Mouse (Mus musculus): Measurements from ENCODE around the gene Spire2. TPM values are rescaled to one million over a fixed set of nuclear protein-coding genes. Genes with fewer than 3 reads are reported as not detected.

Gene Spire2
- polyA plus RNA-seq, 1 experiment from 2014 or later = 3.1 TPM

DNA sequence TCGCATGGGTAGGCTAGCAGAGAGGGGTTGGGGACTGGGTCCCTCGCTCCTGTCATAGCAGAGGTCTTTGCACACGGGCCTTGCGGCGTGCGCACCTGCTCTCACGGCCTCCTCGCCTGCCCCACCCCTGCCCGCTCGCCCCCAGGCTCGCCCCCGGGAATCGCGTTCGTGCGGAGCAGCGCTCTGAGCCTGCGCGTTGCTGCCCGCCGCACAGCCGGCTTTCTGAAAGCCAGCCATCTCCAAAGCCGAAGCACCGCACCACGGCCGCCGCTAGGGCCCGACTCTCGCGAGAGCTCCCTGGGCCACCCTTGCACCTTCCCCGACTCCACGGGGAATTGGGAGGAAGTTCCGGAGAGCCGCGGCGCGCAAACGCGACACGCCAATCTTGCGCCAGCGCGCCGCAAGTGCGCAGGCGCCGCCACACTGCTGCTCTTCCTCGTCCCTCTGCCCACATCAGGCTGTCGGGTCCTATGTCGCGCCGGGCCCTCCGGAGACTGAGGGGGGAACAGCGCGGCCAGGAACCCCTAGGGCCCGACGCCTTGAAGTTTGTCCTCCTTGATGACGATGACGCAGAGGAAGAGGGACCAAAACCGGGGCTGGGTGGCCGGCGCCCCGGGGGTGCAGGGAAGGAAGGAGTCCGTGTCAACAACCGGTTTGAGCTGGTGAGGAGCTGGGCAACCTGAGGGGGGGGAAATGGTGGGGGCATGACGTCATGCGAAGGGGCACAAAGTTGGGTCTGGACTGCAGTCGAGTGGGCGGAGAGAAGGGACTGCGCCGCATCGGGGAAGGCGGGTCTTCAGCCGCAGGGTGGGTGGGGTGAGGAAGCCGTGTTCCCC lies 41.1 kb downstream of the Spire2 start, which contains the start of gene Tcf25:
Gene Tcf25, plus strand, starts transcription at position 351 of the 836 bp plus-strand sequence.
- H3K4me1 ChIP-seq (ENCODE audit: control insufficient read depth, insufficient read depth, low read length) = no peaks in the 10 kb centered on the region
- H3K36me3 ChIP-seq (replicated peaks; ENCODE audit: control insufficient read depth, insufficient read depth, low read depth, low read length) = no peaks in the 10 kb centered on the region
- H3K9me3 ChIP-seq (replicated peaks; ENCODE audit: control insufficient read depth, low read length) = no peaks in the 10 kb centered on the region
- no peaks in the 10 kb centered on the region for H3K27me3 ChIP-seq (ENCODE audit: control insufficient read depth, insufficient read depth, low read length)
- under 1% methylated on average over 73 of the region's 75 CpGs for WGBS
- H3K4me2 ChIP-seq (ENCODE audit: low read depth, low read length) = peak within 1 kb of the TSS; percentile 61
- H3K9ac ChIP-seq (replicated peaks; ENCODE audit: low read length) = peak within 1 kb of the TSS; percentile 65
- DNase-seq (ENCODE audit: low spot score) = peak; percentile 96
- peak within 1 kb of the TSS; percentile 67 for H3K4me3 ChIP-seq (ENCODE audit: low read depth, low read length)
- ATAC-seq (replicated peaks; ENCODE audit: insufficient number of reproducible peaks, low FRiP score, low TSS enrichment, low read depth) = peak; percentile 91
- peak within 1 kb of the TSS; percentile 80 for H3K27ac ChIP-seq (replicated peaks; ENCODE audit: low read depth, low read length)

DNA sequence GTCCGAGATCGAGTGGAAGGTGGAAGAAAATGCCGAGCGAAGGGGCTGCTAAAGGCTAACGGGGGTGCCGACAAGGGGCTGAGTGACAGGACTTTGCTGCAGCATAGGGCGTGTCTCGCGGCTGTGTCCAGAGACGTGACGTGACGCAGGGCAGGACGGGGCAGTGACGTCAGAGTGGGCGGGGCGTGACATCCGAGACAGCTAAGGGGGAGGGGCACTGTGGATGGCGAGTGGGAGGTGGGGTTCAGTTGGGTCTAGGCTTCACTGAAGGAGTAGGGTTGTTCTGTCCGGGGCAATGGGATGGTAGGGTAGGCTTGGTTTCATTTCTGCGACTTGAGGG lies 41.7 kb downstream of the Spire2 start:
- DNase-seq (ENCODE audit: low spot score) (peak; percentile 95), ATAC-seq (replicated peaks; ENCODE audit: insufficient number of reproducible peaks, low FRiP score, low TSS enrichment, low read depth) (peak; percentile 65)
- Histone ChIP-seq H3K9me3 (replicated peaks; ENCODE audit: control insufficient read depth, low read length) (no peaks in the 10 kb centered on the region), H3K9ac (replicated peaks; ENCODE audit: low read length) (peak overlapping the region; percentile 65), H3K27me3 (ENCODE audit: control insufficient read depth, insufficient read depth, low read length) (no peaks in the 10 kb centered on the region), H3K36me3 (replicated peaks; ENCODE audit: control insufficient read depth, insufficient read depth, low read depth, low read length) (no peaks in the 10 kb centered on the region), H3K4me2 (ENCODE audit: low read depth, low read length) (peak overlapping the region; percentile 61), H3K4me1 (ENCODE audit: control insufficient read depth, insufficient read depth, low read length) (no peaks in the 10 kb centered on the region), H3K4me3 (ENCODE audit: low read depth, low read length) (peak overlapping the region; percentile 67), H3K27ac (replicated peaks; ENCODE audit: low read depth, low read length) (peak overlapping the region; percentile 80)
- WGBS = under 1% methylated on average over 20 of the region's 20 CpGs

DNA sequence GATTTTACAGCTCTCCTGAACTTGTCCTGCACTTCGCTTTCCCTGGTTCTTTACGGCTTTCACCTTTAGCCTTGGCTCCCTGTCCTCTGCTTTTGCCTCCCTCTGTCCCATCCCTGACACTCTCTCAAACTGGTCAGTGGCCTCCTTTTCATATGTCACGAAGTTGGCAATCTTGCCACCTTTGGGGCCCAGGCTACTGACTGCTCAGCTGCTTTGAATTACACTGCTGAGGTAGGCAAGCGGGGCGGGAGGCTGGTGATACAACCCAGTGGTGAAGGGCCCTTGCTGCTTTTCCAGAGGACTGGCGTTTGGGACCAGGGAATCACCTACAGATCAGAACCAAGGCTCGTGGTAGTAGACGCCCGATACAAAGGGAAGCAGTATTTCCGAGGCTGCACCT lies 43.2 kb downstream of the Spire2 start:
- no peak for ATAC-seq (replicated peaks; ENCODE audit: insufficient number of reproducible peaks, low FRiP score, low TSS enrichment, low read depth)
- Histone ChIP-seq H3K9ac (replicated peaks; ENCODE audit: low read length) (no peak overlapping the region), H3K4me1 (ENCODE audit: control insufficient read depth, insufficient read depth, low read length) (no peaks in the 10 kb centered on the region), H3K4me3 (ENCODE audit: low read depth, low read length) (no peak overlapping the region), H3K4me2 (ENCODE audit: low read depth, low read length) (no peak overlapping the region), H3K9me3 (replicated peaks; ENCODE audit: control insufficient read depth, low read length) (no peaks in the 10 kb centered on the region), H3K36me3 (replicated peaks; ENCODE audit: control insufficient read depth, insufficient read depth, low read depth, low read length) (no peaks in the 10 kb centered on the region; the same call in 1 of the 2 replicates), H3K27me3 (ENCODE audit: control insufficient read depth, insufficient read depth, low read length) (no peaks in the 10 kb centered on the region), H3K27ac (replicated peaks; ENCODE audit: low read depth, low read length) (no peak overlapping the region)
- 82% methylated on average over 10 of the region's 10 CpGs for whole genome bisulfite sequencing
- no peak for DNase-seq (ENCODE audit: low spot score)

DNA sequence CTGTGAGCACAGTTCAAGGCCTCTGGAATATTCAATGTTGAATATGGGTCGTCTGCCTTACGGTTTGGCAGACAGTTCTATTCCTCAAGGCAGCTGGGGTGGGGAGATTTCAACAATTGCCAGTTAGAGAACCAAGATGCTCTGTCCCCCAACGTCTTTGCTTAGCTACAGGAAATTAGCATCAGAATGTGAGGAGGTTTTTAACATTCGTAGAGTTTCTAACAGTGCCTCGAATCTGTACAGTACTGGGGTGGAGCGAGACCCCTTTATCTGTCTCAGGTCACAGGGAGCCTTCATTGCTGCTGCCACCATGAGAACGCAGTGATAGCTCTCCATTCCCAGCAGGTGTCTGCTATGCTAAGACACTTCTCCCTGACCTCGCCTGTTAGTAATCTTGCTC lies 43.6 kb downstream of the Spire2 start:
- ATAC-seq (replicated peaks; ENCODE audit: insufficient number of reproducible peaks, low FRiP score, low TSS enrichment, low read depth) (no peak), DNase-seq (ENCODE audit: low spot score) (no peak)
- 71% methylated on average over 8 of the region's 8 CpGs for WGBS
- H3K27me3 ChIP-seq (ENCODE audit: control insufficient read depth, insufficient read depth, low read length) = no peaks in the 10 kb centered on the region
- H3K4me2 ChIP-seq (ENCODE audit: low read depth, low read length) = no peak overlapping the region
- no peaks in the 10 kb centered on the region; the same call in 1 of the 2 replicates for H3K36me3 ChIP-seq (replicated peaks; ENCODE audit: control insufficient read depth, insufficient read depth, low read depth, low read length)
- no peaks in the 10 kb centered on the region for H3K9me3 ChIP-seq (replicated peaks; ENCODE audit: control insufficient read depth, low read length)
- H3K4me1 ChIP-seq (ENCODE audit: control insufficient read depth, insufficient read depth, low read length) = no peaks in the 10 kb centered on the region
- no peak overlapping the region for H3K27ac ChIP-seq (replicated peaks; ENCODE audit: low read depth, low read length)
- no peak overlapping the region for H3K9ac ChIP-seq (replicated peaks; ENCODE audit: low read length)
- no peak overlapping the region for H3K4me3 ChIP-seq (ENCODE audit: low read depth, low read length)

DNA sequence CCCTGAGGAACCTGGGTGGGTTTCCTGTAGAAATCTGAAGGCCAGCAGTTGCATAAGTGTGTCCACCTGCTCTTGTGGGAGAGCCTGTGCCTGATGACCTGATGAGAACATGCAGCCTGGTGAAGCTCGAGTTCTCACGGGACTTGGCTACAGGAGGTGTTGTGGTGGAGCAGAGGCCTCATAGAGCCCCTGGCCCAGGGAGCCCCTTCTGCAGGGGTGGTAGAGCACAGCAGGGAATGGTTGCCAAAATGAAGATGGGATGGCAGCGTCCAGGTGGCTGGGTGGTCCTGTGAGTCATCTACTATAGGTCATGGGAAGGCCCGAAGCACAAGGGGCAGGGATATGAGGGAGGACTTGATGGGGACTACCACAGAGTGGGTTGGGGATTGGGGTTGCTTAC lies 49.2 kb downstream of the Spire2 start:
- Histone ChIP-seq H3K9me3 (replicated peaks; ENCODE audit: control insufficient read depth, low read length) (no peaks in the 10 kb centered on the region), H3K36me3 (replicated peaks; ENCODE audit: control insufficient read depth, insufficient read depth, low read depth, low read length) (peaks cover 8% of the 10 kb centered on the region), H3K4me1 (ENCODE audit: control insufficient read depth, insufficient read depth, low read length) (no peaks in the 10 kb centered on the region), H3K9ac (replicated peaks; ENCODE audit: low read length) (no peak overlapping the region), H3K27me3 (ENCODE audit: control insufficient read depth, insufficient read depth, low read length) (no peaks in the 10 kb centered on the region), H3K4me2 (ENCODE audit: low read depth, low read length) (no peak overlapping the region), H3K27ac (replicated peaks; ENCODE audit: low read depth, low read length) (no peak overlapping the region), H3K4me3 (ENCODE audit: low read depth, low read length) (no peak overlapping the region)
- DNase-seq (ENCODE audit: low spot score) = no peak
- no peak for ATAC-seq (replicated peaks; ENCODE audit: insufficient number of reproducible peaks, low FRiP score, low TSS enrichment, low read depth)
- 94% methylated on average over 4 of the region's 4 CpGs for WGBS

DNA sequence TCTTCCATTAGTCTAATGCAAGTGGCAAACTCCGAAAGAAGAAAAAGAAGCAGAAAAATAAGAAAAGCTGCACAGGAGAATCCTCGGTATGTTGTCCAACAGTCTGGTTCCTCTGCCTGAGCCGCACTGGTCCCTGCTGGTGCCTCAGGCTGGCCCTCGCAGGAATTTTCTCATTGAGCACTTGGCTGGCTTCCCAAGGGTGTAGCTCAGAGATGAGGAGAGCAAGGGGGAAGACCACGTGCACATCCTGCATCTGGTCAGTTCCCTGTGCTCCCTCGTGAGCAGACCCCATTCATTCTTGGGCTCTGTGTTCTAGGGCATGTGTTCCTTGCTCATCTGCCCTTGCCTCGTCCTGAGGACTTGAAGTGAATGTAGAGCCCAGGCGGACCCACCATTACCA lies 50.0 kb downstream of the Spire2 start:
- no peak for DNase-seq (ENCODE audit: low spot score)
- no peak overlapping the region for H3K27ac ChIP-seq (replicated peaks; ENCODE audit: low read depth, low read length)
- peaks cover 8% of the 10 kb centered on the region for H3K36me3 ChIP-seq (replicated peaks; ENCODE audit: control insufficient read depth, insufficient read depth, low read depth, low read length)
- H3K9me3 ChIP-seq (replicated peaks; ENCODE audit: control insufficient read depth, low read length) = no peaks in the 10 kb centered on the region
- H3K4me3 ChIP-seq (ENCODE audit: low read depth, low read length) = no peak overlapping the region
- H3K27me3 ChIP-seq (ENCODE audit: control insufficient read depth, insufficient read depth, low read length) = no peaks in the 10 kb centered on the region
- no peaks in the 10 kb centered on the region for H3K4me1 ChIP-seq (ENCODE audit: control insufficient read depth, insufficient read depth, low read length)
- H3K9ac ChIP-seq (replicated peaks; ENCODE audit: low read length) = no peak overlapping the region
- WGBS = 89% methylated on average over 8 of the region's 8 CpGs
- no peak overlapping the region for H3K4me2 ChIP-seq (ENCODE audit: low read depth, low read length)
- no peak for ATAC-seq (replicated peaks; ENCODE audit: insufficient number of reproducible peaks, low FRiP score, low TSS enrichment, low read depth)

DNA sequence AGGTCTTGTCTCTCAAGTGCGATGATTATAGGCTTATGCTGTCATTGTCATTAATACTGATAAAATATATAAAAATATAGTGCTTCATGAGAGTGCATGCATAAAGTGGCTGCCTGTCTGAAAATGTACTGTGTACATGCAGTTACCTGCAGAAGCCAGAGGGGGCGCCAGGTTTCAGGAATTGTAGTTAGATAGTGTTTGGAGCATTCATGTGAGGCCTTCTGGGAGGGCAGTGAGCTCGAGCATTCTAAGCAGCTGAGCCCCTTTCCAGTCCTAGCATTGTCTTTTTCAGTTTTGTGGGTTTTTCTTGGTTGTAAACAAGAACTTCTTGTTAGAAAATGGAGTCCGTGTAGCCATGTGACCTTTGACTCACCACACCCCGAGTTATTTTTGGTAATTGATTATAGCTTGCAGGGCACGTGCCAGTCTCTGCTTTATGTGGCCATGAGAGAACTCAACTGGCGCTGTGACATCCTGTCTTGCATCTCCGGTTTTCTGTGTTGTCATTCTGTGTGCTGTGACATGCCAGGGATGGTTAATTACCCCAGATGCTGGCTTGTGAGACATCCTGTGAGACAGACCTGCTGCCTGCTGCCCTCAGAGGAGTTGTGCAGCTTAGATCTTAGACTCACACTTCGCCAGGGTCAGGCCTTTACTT lies 52.5 kb downstream of the Spire2 start:
- H3K36me3 ChIP-seq (replicated peaks; ENCODE audit: control insufficient read depth, insufficient read depth, low read depth, low read length) = peaks cover 14% of the 10 kb centered on the region
- no peak overlapping the region for H3K4me3 ChIP-seq (ENCODE audit: low read depth, low read length)
- H3K27ac ChIP-seq (replicated peaks; ENCODE audit: low read depth, low read length) = no peak overlapping the region
- H3K27me3 ChIP-seq (ENCODE audit: control insufficient read depth, insufficient read depth, low read length) = no peaks in the 10 kb centered on the region
- H3K4me2 ChIP-seq (ENCODE audit: low read depth, low read length) = no peak overlapping the region
- ATAC-seq (replicated peaks; ENCODE audit: insufficient number of reproducible peaks, low FRiP score, low TSS enrichment, low read depth) = no peak
- peak; percentile 44 for DNase-seq (ENCODE audit: low spot score)
- WGBS = 72% methylated on average over 9 of the region's 9 CpGs
- H3K9ac ChIP-seq (replicated peaks; ENCODE audit: low read length) = no peak overlapping the region
- H3K4me1 ChIP-seq (ENCODE audit: control insufficient read depth, insufficient read depth, low read length) = no peaks in the 10 kb centered on the region
- no peaks in the 10 kb centered on the region for H3K9me3 ChIP-seq (replicated peaks; ENCODE audit: control insufficient read depth, low read length)

DNA sequence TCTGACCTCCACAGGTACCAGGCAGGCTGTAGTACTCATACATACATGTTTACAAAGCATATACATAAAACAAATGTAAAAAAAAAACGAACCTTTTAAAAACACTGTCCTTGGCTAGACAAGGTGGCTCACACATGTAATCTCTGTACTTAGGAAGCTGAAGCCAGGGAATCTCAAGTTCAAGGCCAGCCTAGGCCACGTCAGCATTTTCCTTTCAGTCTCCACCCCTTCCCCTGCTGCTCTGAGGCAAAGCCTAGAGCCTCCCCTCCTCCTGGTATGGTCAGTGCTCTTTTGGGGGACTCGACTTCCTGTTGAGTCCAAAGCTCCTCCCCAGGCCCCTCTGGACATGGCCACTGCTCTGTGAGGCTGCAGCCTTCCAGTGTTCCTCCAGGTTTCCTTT lies 54.5 kb downstream of the Spire2 start:
- DNase-seq (ENCODE audit: low spot score) (no peak), ATAC-seq (replicated peaks; ENCODE audit: insufficient number of reproducible peaks, low FRiP score, low TSS enrichment, low read depth) (no peak)
- H3K4me2 ChIP-seq (ENCODE audit: low read depth, low read length) = no peak overlapping the region
- H3K4me3 ChIP-seq (ENCODE audit: low read depth, low read length) = no peak overlapping the region
- H3K27ac ChIP-seq (replicated peaks; ENCODE audit: low read depth, low read length) = no peak overlapping the region
- H3K9ac ChIP-seq (replicated peaks; ENCODE audit: low read length) = no peak overlapping the region
- no peaks in the 10 kb centered on the region for H3K9me3 ChIP-seq (replicated peaks; ENCODE audit: control insufficient read depth, low read length)
- peaks cover 14% of the 10 kb centered on the region for H3K36me3 ChIP-seq (replicated peaks; ENCODE audit: control insufficient read depth, insufficient read depth, low read depth, low read length)
- H3K27me3 ChIP-seq (ENCODE audit: control insufficient read depth, insufficient read depth, low read length) = no peaks in the 10 kb centered on the region
- 90% methylated on average over 3 of the region's 3 CpGs for WGBS
- H3K4me1 ChIP-seq (ENCODE audit: control insufficient read depth, insufficient read depth, low read length) = no peaks in the 10 kb centered on the region

Measured in embryonic facial prominence, embryonic 11.5 days (tissue).